Mouse (Mus musculus) cerebellum, adult 2 months (tissue): ENCODE results near the gene Pmm2.

Source experiments
- CTCF ChIP-seq: fragments of 200-500 bp; IDR thresholded peaks from 2 replicates; pipeline ENCODE4 v1.5.1; 2011; ENCODE audit warnings: low read depth, mild to moderate bottlenecking, control low read depth, low read length, moderate library complexity, borderline replicate concordance; ENCODE audit not compliant: insufficient read depth
- POLR2A ChIP-seq: fragments of 200-500 bp; IDR thresholded peaks from 2 replicates; pipeline ENCODE4 v1.6.1; 2011; ENCODE audit warnings: low read length, control low read depth, borderline replicate concordance; ENCODE audit not compliant: insufficient read depth

GRCm38 (mm10) chr16:8678676-8679075, 41.2 kb downstream of the Pmm2 start:
- no peak for TF ChIP-seq POLR2A
- TF ChIP-seq CTCF, result no peak
